Mouse (Mus musculus) megakaryocyte, embryonic 14.5 days (primary cell): ENCODE results near the gene Atoh7. TPM values are rescaled to one million over a fixed set of nuclear protein-coding genes. Genes with fewer than 3 reads are reported as not detected.
A peak's percentile ranks its signal among the peaks of the same experiment; 100 is the strongest.

Experiments used
- H3K27me3 ChIP-seq: replicated peaks from 2 replicates; pipeline ENCODE3; 2012; ENCODE audit warnings: inconsistent platforms
- H3K36me3 ChIP-seq: replicated peaks from 2 replicates; pipeline ENCODE3; 2012; ENCODE audit warnings: low read length, inconsistent platforms, mixed read lengths
- H3K4me1 ChIP-seq: 2 replicates; pipeline ENCODE4 v1.6.1; 2012; ENCODE audit warnings: inconsistent platforms
- H3K4me3 ChIP-seq: replicated peaks from 2 replicates; pipeline ENCODE3; 2012; ENCODE audit warnings: moderate library complexity, mild to moderate bottlenecking, inconsistent platforms
- H3K9me3 ChIP-seq: 2 replicates; pipeline ENCODE4 v1.6.1; 2012; ENCODE audit warnings: inconsistent platforms
- FLI1 ChIP-seq: IDR thresholded peaks from 2 replicates; pipeline ENCODE4 v1.6.1; 2012; ENCODE audit warnings: low read length, inconsistent platforms, mixed read lengths
- GATA1 ChIP-seq: IDR thresholded peaks from 3 replicates; pipeline ENCODE4 v1.6.1; 2012; ENCODE audit warnings: mixed read lengths, low read length, inconsistent platforms, borderline replicate concordance
- polyA plus RNA-seq: library from polyadenylated mRNA; stranded (reverse); fragments of >175 nt; gene quantifications from 2 replicates; pipeline ENCODE4 v1.2.3, GENCODE M21; 2012; ENCODE audit warnings: low replicate concordance; ENCODE audit not compliant: insufficient read depth

Atoh7 gene
- polyA plus RNA-seq, 1 experiment, result not detected

DNA sequence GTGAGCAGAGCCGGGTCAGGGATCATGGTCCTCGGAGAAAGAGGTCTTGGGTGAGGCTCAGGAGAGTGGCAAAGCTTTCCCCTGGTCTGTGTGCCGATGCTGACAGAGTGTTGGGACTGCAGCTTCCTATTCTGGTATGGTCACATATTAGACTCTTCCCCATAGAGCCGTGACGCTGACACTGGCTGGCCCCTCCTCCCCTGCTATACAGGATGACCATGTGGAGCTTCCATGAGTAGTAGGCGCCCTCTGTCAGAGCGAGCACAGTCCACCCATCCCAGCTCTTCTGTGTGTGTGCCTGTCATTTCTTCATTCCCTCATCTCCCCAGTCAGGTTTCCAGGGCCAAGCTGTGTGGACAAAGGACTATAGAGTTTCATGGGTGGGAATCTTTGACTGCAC, 36.1 kb upstream of the Atoh7 start:
- peaks cover 11% of the 10 kb centered on the region; the same call in 1 of the 2 replicates for H3K4me1 ChIP-seq
- TF ChIP-seq FLI1 (no peak), GATA1 (no peak)
- no peaks in the 10 kb centered on the region for H3K9me3 ChIP-seq
- H3K4me3 ChIP-seq, result no peak overlapping the region
- H3K36me3 ChIP-seq, result no peaks in the 10 kb centered on the region
- H3K27me3 ChIP-seq, result peaks cover 16% of the 10 kb centered on the region

GRCm38 (mm10) chr10:63064516-63064915, 34.9 kb upstream of the Atoh7 start:
- no peak overlapping the region for H3K4me3 ChIP-seq
- H3K9me3 ChIP-seq, result peaks cover 6% of the 10 kb centered on the region
- no peaks in the 10 kb centered on the region for H3K36me3 ChIP-seq
- peaks cover 14% of the 10 kb centered on the region for H3K27me3 ChIP-seq
- H3K4me1 ChIP-seq, result peaks cover 11% of the 10 kb centered on the region; the same call in 1 of the 2 replicates
- TF ChIP-seq FLI1 (no peak), GATA1 (no peak)

DNA sequence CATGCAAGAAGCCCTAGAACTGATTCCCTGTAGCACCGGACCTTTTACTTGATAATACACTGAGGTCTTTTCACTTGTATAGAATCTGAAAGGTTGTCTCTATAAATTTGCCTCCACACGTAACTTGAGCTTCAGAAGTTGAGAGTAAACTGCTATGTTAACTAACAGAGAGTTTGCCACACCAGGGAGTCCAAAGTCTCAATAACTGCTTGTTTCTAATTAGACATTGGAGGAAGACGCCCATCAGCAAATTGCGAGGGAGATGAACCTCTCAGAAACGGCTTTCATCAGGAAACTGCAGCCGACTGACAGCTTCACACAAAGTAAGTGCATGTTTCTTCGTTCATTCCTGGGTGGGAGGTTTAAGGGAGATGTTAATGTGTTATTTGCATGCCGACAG, 33.9 kb upstream of the Atoh7 start:
- H3K36me3 ChIP-seq, result no peaks in the 10 kb centered on the region
- TF ChIP-seq GATA1 (no peak), FLI1 (no peak)
- H3K27me3 ChIP-seq, result peaks cover 13% of the 10 kb centered on the region
- no peak overlapping the region for H3K4me3 ChIP-seq
- H3K9me3 ChIP-seq, result peaks cover 8% of the 10 kb centered on the region
- H3K4me1 ChIP-seq, result peaks cover 14% of the 10 kb centered on the region; the same call in 1 of the 2 replicates

DNA sequence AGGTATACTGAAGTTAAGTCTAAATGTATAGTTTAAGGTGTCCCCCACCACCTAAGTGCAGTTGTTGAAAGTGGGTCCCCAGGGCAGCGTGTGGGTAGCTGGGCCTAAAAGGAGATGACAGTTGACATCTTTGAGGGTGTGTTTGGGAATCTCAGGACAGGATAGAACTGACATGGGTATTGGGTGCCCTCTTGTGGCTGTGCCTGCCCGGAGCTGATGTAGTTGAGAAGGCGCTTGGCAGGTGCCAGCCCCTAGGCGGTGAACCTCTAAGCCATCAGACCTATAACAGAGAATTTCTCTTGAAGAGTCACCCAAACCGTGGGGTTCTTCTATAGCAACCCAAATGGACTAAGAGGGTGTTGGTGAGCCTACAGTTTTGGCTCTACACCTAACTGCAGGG, 33.5 kb upstream of the Atoh7 start:
- no peak overlapping the region for H3K4me3 ChIP-seq
- TF ChIP-seq GATA1 (no peak), FLI1 (no peak)
- no peaks in the 10 kb centered on the region for H3K36me3 ChIP-seq
- peaks cover 13% of the 10 kb centered on the region for H3K27me3 ChIP-seq
- H3K9me3 ChIP-seq, result peaks cover 8% of the 10 kb centered on the region
- peaks cover 14% of the 10 kb centered on the region; the same call in 1 of the 2 replicates for H3K4me1 ChIP-seq

DNA sequence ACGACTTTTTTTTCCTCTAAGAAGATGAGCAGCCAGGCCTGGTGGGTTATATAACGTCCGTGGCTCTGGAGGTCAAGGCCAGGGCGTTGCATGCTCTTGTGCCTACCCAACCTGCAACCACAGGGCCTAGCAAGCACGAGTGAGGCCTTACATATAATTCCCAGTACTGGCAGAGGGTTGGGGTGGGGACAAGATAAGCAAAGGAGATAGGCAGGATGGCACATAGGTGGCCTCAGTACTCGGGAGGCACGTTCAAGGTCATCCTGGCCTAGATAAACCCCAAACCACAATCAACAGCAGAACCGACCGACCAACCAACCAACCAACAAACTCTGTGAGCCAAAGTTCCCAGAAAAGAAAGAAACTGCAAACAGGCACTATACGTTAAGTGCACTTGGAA, 13.1 kb upstream of the Atoh7 start:
- Histone ChIP-seq H3K4me1 (peaks cover 9% of the 10 kb centered on the region), H3K27me3 (peaks cover 11% of the 10 kb centered on the region), H3K4me3 (no peak overlapping the region), H3K9me3 (no peaks in the 10 kb centered on the region), H3K36me3 (no peaks in the 10 kb centered on the region)
- TF ChIP-seq GATA1 (no peak), FLI1 (no peak)

GRCm38 (mm10) chr10:63089103-63089757, 10.2 kb upstream of the Atoh7 start:
- H3K36me3 ChIP-seq, result no peaks in the 10 kb centered on the region
- H3K9me3 ChIP-seq, result no peaks in the 10 kb centered on the region
- peaks cover 16% of the 10 kb centered on the region for H3K27me3 ChIP-seq
- peak overlapping the region; percentile 40 for H3K4me3 ChIP-seq
- no peak for TF ChIP-seq GATA1
- TF ChIP-seq FLI1, result no peak
- peaks cover 12% of the 10 kb centered on the region for H3K4me1 ChIP-seq

DNA sequence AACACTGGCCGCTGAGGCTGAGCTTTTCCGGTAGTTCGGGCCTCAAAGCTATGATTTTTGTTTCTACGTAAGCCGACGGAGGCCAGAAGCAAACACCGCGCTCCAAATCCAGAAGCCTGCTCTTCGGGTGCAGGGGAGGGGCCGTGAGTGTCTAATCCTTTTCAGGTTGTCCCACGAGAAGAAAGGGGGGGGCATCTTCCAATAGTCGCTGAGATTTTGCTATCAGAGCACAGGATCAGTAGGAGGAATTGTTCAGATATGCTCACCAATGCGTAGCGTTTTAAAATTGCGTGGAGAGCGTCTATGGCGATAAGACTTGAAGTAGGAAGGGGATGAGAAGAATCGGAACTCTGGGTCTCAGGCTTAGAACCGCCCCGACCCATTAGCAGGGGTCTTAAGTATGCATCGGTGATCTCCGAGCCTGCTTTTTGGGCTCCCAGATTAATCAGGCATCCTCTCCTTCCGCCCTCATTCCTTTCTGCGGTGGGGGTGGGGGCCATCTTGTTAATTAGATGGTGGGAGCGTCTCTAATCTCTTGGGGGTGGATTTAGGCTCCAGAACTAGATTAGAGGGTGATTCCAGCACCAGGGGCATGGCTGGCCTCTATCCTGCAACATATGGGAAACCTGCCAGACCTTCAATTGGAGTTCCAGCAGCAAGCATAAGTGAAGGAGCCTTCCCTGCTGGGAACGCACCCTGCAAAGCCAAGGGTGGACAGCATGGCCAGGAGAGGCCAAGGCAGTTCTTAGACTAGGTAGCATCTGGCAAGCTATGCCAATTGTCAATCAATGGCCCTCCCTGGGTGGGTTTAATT, 9.5 kb upstream of the Atoh7 start:
- H3K27me3 ChIP-seq, result peaks cover 16% of the 10 kb centered on the region
- H3K9me3 ChIP-seq, result no peaks in the 10 kb centered on the region
- TF ChIP-seq GATA1 (no peak), FLI1 (no peak)
- no peaks in the 10 kb centered on the region for H3K36me3 ChIP-seq
- peaks cover 12% of the 10 kb centered on the region for H3K4me1 ChIP-seq
- H3K4me3 ChIP-seq, result no peak overlapping the region

DNA sequence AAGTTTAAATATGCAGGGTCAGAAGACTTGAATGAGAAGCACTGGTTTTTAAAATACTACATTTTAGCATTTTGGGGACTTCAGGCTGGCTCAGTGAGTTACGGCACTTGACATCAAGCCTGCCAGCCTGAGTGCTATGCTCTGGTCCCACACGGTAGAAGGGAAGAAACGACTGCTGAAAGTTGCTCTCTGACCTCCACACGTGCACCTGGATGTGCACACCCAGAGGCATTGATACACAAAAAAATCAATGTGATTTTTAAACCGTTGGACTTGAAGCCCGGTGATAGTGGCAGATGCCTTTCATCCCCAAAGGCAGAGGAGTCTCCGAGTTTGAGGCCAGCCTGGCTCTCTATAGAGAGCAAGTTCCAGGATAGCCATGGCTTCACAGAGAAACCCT, 7.5 kb upstream of the Atoh7 start:
- H3K27me3 ChIP-seq, result peaks cover 28% of the 10 kb centered on the region
- H3K4me3 ChIP-seq, result no peak overlapping the region
- no peaks in the 10 kb centered on the region for H3K36me3 ChIP-seq
- TF ChIP-seq FLI1 (no peak), GATA1 (no peak)
- peaks cover 12% of the 10 kb centered on the region for H3K4me1 ChIP-seq
- no peaks in the 10 kb centered on the region for H3K9me3 ChIP-seq

- H3K4me1 ChIP-seq, result peaks cover 12% of the 10 kb centered on the region
- peaks cover 31% of the 10 kb centered on the region for H3K27me3 ChIP-seq
- no peaks in the 10 kb centered on the region for H3K36me3 ChIP-seq
- no peak overlapping the region for H3K4me3 ChIP-seq
- TF ChIP-seq GATA1 (no peak), FLI1 (no peak)
- no peaks in the 10 kb centered on the region for H3K9me3 ChIP-seq
Measured at GRCm38 (mm10) chr10:63092616-63093550, 6.6 kb upstream of the Atoh7 start.

GRCm38 (mm10) chr10:63096757-63097156, 2.7 kb upstream of the Atoh7 start:
- peaks cover 56% of the 10 kb centered on the region for H3K27me3 ChIP-seq
- H3K4me1 ChIP-seq, result peaks cover 16% of the 10 kb centered on the region
- no peaks in the 10 kb centered on the region for H3K36me3 ChIP-seq
- no peak overlapping the region for H3K4me3 ChIP-seq
- no peak for TF ChIP-seq FLI1
- no peak for TF ChIP-seq GATA1
- H3K9me3 ChIP-seq, result no peaks in the 10 kb centered on the region
